Mouse (Mus musculus) intestine, embryonic 14.5 days (tissue): ENCODE results near the gene Spns3. TPM values are rescaled to one million over a fixed set of nuclear protein-coding genes. Genes with fewer than 3 reads are reported as not detected.

Experiments used
- ATAC-seq: fragments of 200-750 bp; cut with Nextera tagmentation; replicated peaks from 2 replicates; pipeline ENCODE4 v1.8.0; 2017; ENCODE audit warnings: low read depth, moderate number of reproducible peaks, moderate TSS enrichment, moderate library complexity; ENCODE audit not compliant: low FRiP score, low TSS enrichment
- DNase-seq: peaks from one replicate; pipeline ENCODE4 v3.0.0-alpha.2; 2018; ENCODE audit warnings: low spot score
- H3K27ac ChIP-seq: fragments of 300-500 bp; sonication (generic); 2 replicates; pipeline ENCODE4 v1.5.1; 2014; ENCODE audit warnings: low read depth, mild to moderate bottlenecking, control low read depth
- H3K27me3 ChIP-seq: fragments of 300-500 bp; sonication (generic); replicated peaks from 2 replicates; pipeline ENCODE4 v1.6.1; 2014; ENCODE audit warnings: low read length, control low read depth; ENCODE audit not compliant: control insufficient read depth, insufficient read depth
- H3K36me3 ChIP-seq: fragments of 300-500 bp; sonication (generic); 2 replicates; pipeline ENCODE4 v1.6.1; 2014; ENCODE audit warnings: low read length, control low read depth; ENCODE audit not compliant: control insufficient read depth, insufficient read depth
- H3K4me1 ChIP-seq: fragments of 300-500 bp; sonication (generic); replicated peaks from 2 replicates; pipeline ENCODE4 v1.6.1; 2014; ENCODE audit warnings: low read length, control low read depth, mixed read lengths; ENCODE audit not compliant: control insufficient read depth, insufficient read depth
- H3K4me2 ChIP-seq: fragments of 300-500 bp; sonication (generic); 2 replicates; pipeline ENCODE4 v1.6.1; 2014; ENCODE audit warnings: low read length
- H3K4me3 ChIP-seq: fragments of 300-500 bp; sonication (generic); 2 replicates; pipeline ENCODE4 v1.5.1; 2014; ENCODE audit warnings: low read depth, low read length, control low read depth, mixed read lengths
- H3K9ac ChIP-seq: fragments of 300-500 bp; sonication (generic); 2 replicates; pipeline ENCODE4 v1.6.1; 2014; ENCODE audit warnings: mild to moderate bottlenecking, low read length
- H3K9me3 ChIP-seq: fragments of 300-500 bp; sonication (generic); 2 replicates; pipeline ENCODE4 v1.6.1; 2016; ENCODE audit warnings: low read length, control low read depth; ENCODE audit not compliant: control insufficient read depth
- WGBS: fragments of 180-500 bp; shearing (Covaris S2); extraction: QIAGEN DNeasy Blood & Tissue Kit; methylation state at CpG from one replicate; pipeline ENCODE4 v1.1.7; 2014; 5-methylcytosine and 5-hydroxymethylcytosine counted together
- polyA plus RNA-seq: library from polyadenylated mRNA; unstranded; fragments of >200 nt; fragmentation: Nextera tagmentation; extraction: Ambion mirVana; gene quantifications from 2 replicates; pipeline ENCODE4 v1.2.1, GENCODE M21; 2014

Spns3 gene
- polyA plus RNA-seq, 1 experiment from 2014 or later: 0.15 TPM

GRCm38 (mm10) chr11:72487739-72488138 is 62.6 kb downstream of the Spns3 start:
- WGBS: 87% methylated on average over 2 of the region's 2 CpGs
- Histone ChIP-seq H3K27ac (no peak overlapping the region), H3K27me3 (peaks cover 35% of the 10 kb centered on the region), H3K4me3 (no peak overlapping the region), H3K4me1 (peaks cover 8% of the 10 kb centered on the region; the same call in 1 of the 2 replicates), H3K4me2 (no peak overlapping the region), H3K9me3 (no peaks in the 10 kb centered on the region), H3K9ac (no peak overlapping the region), H3K36me3 (no peaks in the 10 kb centered on the region)
- DNase-seq (no peak), ATAC-seq (no peak)

- Histone ChIP-seq H3K4me2 (no peak overlapping the region), H3K9me3 (no peaks in the 10 kb centered on the region), H3K9ac (no peak overlapping the region), H3K4me3 (no peak overlapping the region), H3K27me3 (peaks cover 35% of the 10 kb centered on the region), H3K36me3 (no peaks in the 10 kb centered on the region), H3K27ac (no peak overlapping the region), H3K4me1 (peaks cover 8% of the 10 kb centered on the region; the same call in 1 of the 2 replicates)
- DNase-seq: no peak
- ATAC-seq: no peak
- 57% methylated on average over 5 of the region's 5 CpGs for WGBS
These were observed 63.1 kb downstream of the Spns3 start for GRCm38 (mm10) chr11:72487171-72487570.

GRCm38 (mm10) chr11:72485960-72486359 is 64.3 kb downstream of the Spns3 start:
- peaks cover 8% of the 10 kb centered on the region; the same call in 1 of the 2 replicates for H3K4me1 ChIP-seq
- H3K9me3 ChIP-seq: no peaks in the 10 kb centered on the region
- ATAC-seq (no peak), DNase-seq (no peak)
- H3K9ac ChIP-seq: no peak overlapping the region
- H3K4me3 ChIP-seq: no peak overlapping the region
- no peaks in the 10 kb centered on the region for H3K36me3 ChIP-seq
- H3K27me3 ChIP-seq: peaks cover 35% of the 10 kb centered on the region
- WGBS: 74% methylated on average over 11 of the region's 11 CpGs
- no peak overlapping the region for H3K27ac ChIP-seq
- no peak overlapping the region for H3K4me2 ChIP-seq

- H3K4me2 ChIP-seq: no peak overlapping the region
- H3K36me3 ChIP-seq: no peaks in the 10 kb centered on the region
- no peak overlapping the region for H3K27ac ChIP-seq
- ATAC-seq (no peak), DNase-seq (no peak)
- H3K9me3 ChIP-seq: no peaks in the 10 kb centered on the region
- peaks cover 8% of the 10 kb centered on the region; the same call in 1 of the 2 replicates for H3K4me1 ChIP-seq
- H3K4me3 ChIP-seq: no peak overlapping the region
- no peak overlapping the region for H3K9ac ChIP-seq
- 71% methylated on average over 5 of the region's 5 CpGs for WGBS
- peaks cover 27% of the 10 kb centered on the region for H3K27me3 ChIP-seq
These were observed 65.1 kb downstream of the Spns3 start for GRCm38 (mm10) chr11:72485157-72485556.

GRCm38 (mm10) chr11:72484549-72484948 is 65.8 kb downstream of the Spns3 start:
- no peaks in the 10 kb centered on the region for H3K9me3 ChIP-seq
- no peak overlapping the region for H3K4me2 ChIP-seq
- peaks cover 24% of the 10 kb centered on the region for H3K27me3 ChIP-seq
- H3K27ac ChIP-seq: no peak overlapping the region
- no peak overlapping the region for H3K9ac ChIP-seq
- H3K4me1 ChIP-seq: peaks cover 8% of the 10 kb centered on the region; the same call in 1 of the 2 replicates
- ATAC-seq: no peak
- H3K36me3 ChIP-seq: no peaks in the 10 kb centered on the region
- no peak for DNase-seq
- H3K4me3 ChIP-seq: no peak overlapping the region
- 51% methylated on average over 6 of the region's 6 CpGs for WGBS

GRCm38 (mm10) chr11:72481952-72482351 is 68.4 kb downstream of the Spns3 start:
- DNase-seq (no peak), ATAC-seq (no peak)
- no peaks in the 10 kb centered on the region for H3K36me3 ChIP-seq
- 67% methylated on average over 4 of the region's 4 CpGs for WGBS
- no peak overlapping the region for H3K27ac ChIP-seq
- H3K4me3 ChIP-seq: no peak overlapping the region
- H3K9ac ChIP-seq: no peak overlapping the region
- no peak overlapping the region for H3K4me2 ChIP-seq
- no peaks in the 10 kb centered on the region for H3K9me3 ChIP-seq
- no peaks in the 10 kb centered on the region for H3K27me3 ChIP-seq
- no peaks in the 10 kb centered on the region; the same call in 1 of the 2 replicates for H3K4me1 ChIP-seq

GRCm38 (mm10) chr11:72481313-72481712 is 69.0 kb downstream of the Spns3 start:
- H3K4me3 ChIP-seq: no peak overlapping the region
- H3K36me3 ChIP-seq: no peaks in the 10 kb centered on the region
- no peaks in the 10 kb centered on the region; the same call in 1 of the 2 replicates for H3K4me1 ChIP-seq
- no peaks in the 10 kb centered on the region for H3K27me3 ChIP-seq
- H3K4me2 ChIP-seq: no peak overlapping the region
- no peak for DNase-seq
- no peak overlapping the region for H3K27ac ChIP-seq
- ATAC-seq: no peak
- 75% methylated on average over 5 of the region's 5 CpGs for WGBS
- H3K9me3 ChIP-seq: no peaks in the 10 kb centered on the region
- H3K9ac ChIP-seq: no peak overlapping the region

GRCm38 (mm10) chr11:72479499-72479898 is 70.8 kb downstream of the Spns3 start:
- Histone ChIP-seq H3K36me3 (no peaks in the 10 kb centered on the region), H3K4me2 (no peak overlapping the region), H3K9ac (no peak overlapping the region), H3K9me3 (no peaks in the 10 kb centered on the region), H3K4me3 (no peak overlapping the region), H3K27ac (no peak overlapping the region), H3K4me1 (no peaks in the 10 kb centered on the region; the same call in 1 of the 2 replicates), H3K27me3 (no peaks in the 10 kb centered on the region)
- 78% methylated on average over 2 of the region's 2 CpGs for WGBS
- DNase-seq (no peak), ATAC-seq (no peak)

- no peaks in the 10 kb centered on the region for H3K9me3 ChIP-seq
- H3K4me1 ChIP-seq: no peaks in the 10 kb centered on the region; the same call in 1 of the 2 replicates
- no peak overlapping the region for H3K4me2 ChIP-seq
- ATAC-seq (no peak), DNase-seq (no peak)
- no peak overlapping the region for H3K9ac ChIP-seq
- H3K36me3 ChIP-seq: no peaks in the 10 kb centered on the region
- WGBS: 68% methylated on average over 6 of the region's 6 CpGs
- no peaks in the 10 kb centered on the region for H3K27me3 ChIP-seq
- H3K27ac ChIP-seq: 0 out of 2 replicates have a peak overlapping the region, but pooled peaks have one; percentile 2
- no peak overlapping the region for H3K4me3 ChIP-seq
These were observed 72.1 kb downstream of the Spns3 start for GRCm38 (mm10) chr11:72478228-72478627.
